8 mouse cellular contexts compared by ENCODE assay signal in genomic region chr5:110558368-110558767, GRCm38 (mm10). TPM values are rescaled to one million over a fixed set of nuclear protein-coding genes. Genes with fewer than 3 reads are reported as not detected.
DNase-seq lines count a peak whose midpoint lies in the region; ATAC-seq lines count a peak whose summit lies in the region.

No protein-coding gene starts in this region.

- ATAC-seq in CD4-positive, CD25-positive, alpha-beta regulatory T cell, adult 4 months, result no peak
- ATAC-seq in granulocyte monocyte progenitor cell, adult 5-6 weeks (replicated peaks; ENCODE audit: poor library complexity, severe bottlenecking), result no peak

- peak; percentile 62 for DNase-seq in cerebellum, adult 11-12 months
- DNase-seq in cerebellum, adult 9-10 months, result no peak
- peak; percentile 76 for DNase-seq in urinary bladder, postnatal 14 days (ENCODE audit: low spot score)
- DNase-seq in urinary bladder, adult 2 months (ENCODE audit: low spot score), result no peak
- peak; percentile 36 to 49 for DNase-seq in heart, adult 9 months (ENCODE audit: low spot score in 2 of 2)
- DNase-seq in lung, postnatal 10 days, result peak; percentile 91

RNA-seq across cellular contexts. Expression of gene Galnt9, which starts 14.2 kb away (rescaled TPM):
- 3.9 and 4.0 TPM in 2 replicates for polyA plus RNA-seq in urinary bladder, adult 2 months (2012; rRNA removed)
- 1 to 10 TPM; 4.0 to 7.2 TPM for polyA plus RNA-seq in CD4-positive, CD25-positive, alpha-beta regulatory T cell, adult 4 months (2017; shearing (Covaris generic))
- not detected in 2 replicates for total RNA-seq in granulocyte monocyte progenitor cell, adult 5-6 weeks (2014; fragmentation: Nextera tagmentation)
- total RNA-seq in granulocyte monocyte progenitor cell, adult 5-6 weeks (2017), result 0.43 TPM in 1 of 2 replicates, not detected in the other

Comparison
In these comparisons a context has a peak if more than half of its experiments do, and no peak if none do; other contexts are left out.
1. DNase-seq: peak in cerebellum, adult 11-12 months (single experiment), urinary bladder, postnatal 14 days (single experiment), heart, adult 9 months (2 of 2) and lung, postnatal 10 days (single experiment); none in cerebellum, adult 9-10 months (single experiment) and urinary bladder, adult 2 months (single experiment).